Mouse (Mus musculus): ENCODE measurements around the gene Plcxd2.

The Plcxd2 gene

GRCm38 (mm10) chr16:45945174-45945631 lies 64.8 kb downstream of the Plcxd2 start:
- in situ Hi-C loops (cut with MboI, MseI): no loop called here

GRCm38 (mm10) chr16:45942169-45942891 lies 67.7 kb downstream of the Plcxd2 start:
- in situ Hi-C loops (cut with MboI, MseI): no loop called here

GRCm38 (mm10) chr16:45940701-45941100 lies 69.3 kb downstream of the Plcxd2 start:
- in situ Hi-C loops (cut with MboI, MseI): no loop called here

- in situ Hi-C loops (cut with MboI, MseI): no loop called here
Measured at GRCm38 (mm10) chr16:45939436-45939835, 70.6 kb downstream of the Plcxd2 start.

GRCm38 (mm10) chr16:45937381-45937780 lies 72.6 kb downstream of the Plcxd2 start:
- in situ Hi-C loops (cut with MboI, MseI): no loop called here

GRCm38 (mm10) chr16:45936521-45936920 lies 73.5 kb downstream of the Plcxd2 start:
- in situ Hi-C loops (cut with MboI, MseI): no loop called here

- in situ Hi-C loops (cut with MboI, MseI): no loop called here
Measured at GRCm38 (mm10) chr16:45935956-45936483, 74.0 kb downstream of the Plcxd2 start.

- in situ Hi-C loops (cut with MboI, MseI): no loop called here
Measured at GRCm38 (mm10) chr16:45934721-45935407, 75.2 kb downstream of the Plcxd2 start.

GRCm38 (mm10) chr16:45930308-45930707 lies 79.7 kb downstream of the Plcxd2 start:
- in situ Hi-C loops (cut with MboI, MseI): no loop called here

GRCm38 (mm10) chr16:45928090-45928489 lies 81.9 kb downstream of the Plcxd2 start:
- in situ Hi-C loops (cut with MboI, MseI): no loop called here

GRCm38 (mm10) chr16:45927601-45928000 lies 82.4 kb downstream of the Plcxd2 start:
- in situ Hi-C loops (cut with MboI, MseI): no loop called here

- in situ Hi-C loops (cut with MboI, MseI): no loop called here
Measured at GRCm38 (mm10) chr16:45926875-45927274, 83.1 kb downstream of the Plcxd2 start.

- in situ Hi-C loops (cut with MboI, MseI): no loop called here
Measured at GRCm38 (mm10) chr16:45923731-45924424, 86.1 kb downstream of the Plcxd2 start.

- in situ Hi-C loops (cut with MboI, MseI): no loop called here
Measured at GRCm38 (mm10) chr16:45922546-45923229, 87.3 kb downstream of the Plcxd2 start.

- in situ Hi-C loops (cut with MboI, MseI): no loop called here
Measured at GRCm38 (mm10) chr16:45919572-45919971, 90.4 kb downstream of the Plcxd2 start.
